Mouse (Mus musculus) thymus, adult 2 months (tissue): ENCODE data around the gene A630001G21Rik. TPM values are rescaled to one million over a fixed set of nuclear protein-coding genes. Genes with fewer than 3 reads are reported as not detected.

Experiments used
- DNase-seq: peaks from one replicate; pipeline ENCODE4 v3.0.0; 2021
- H3K27ac ChIP-seq: fragments of 200-500 bp; 2 replicates; pipeline ENCODE4 v1.5.1; 2012; ENCODE audit warnings: low read length, control low read depth; ENCODE audit not compliant: control insufficient read depth, insufficient read depth
- H3K27me3 ChIP-seq: fragments of 200-500 bp; 2 replicates; pipeline ENCODE4 v1.6.1; 2012; ENCODE audit warnings: mild to moderate bottlenecking, low read length, moderate library complexity, mixed read lengths; ENCODE audit not compliant: control insufficient read depth, insufficient read depth
- H3K36me3 ChIP-seq: fragments of 200-500 bp; 2 replicates; pipeline ENCODE4 v1.6.1; 2012; ENCODE audit warnings: mild to moderate bottlenecking, low read length, moderate library complexity; ENCODE audit not compliant: control insufficient read depth, insufficient read depth
- H3K4me1 ChIP-seq: fragments of 200-500 bp; replicated peaks from 2 replicates; pipeline ENCODE4 v1.6.1; 2012; ENCODE audit warnings: low read length; ENCODE audit not compliant: control insufficient read depth, insufficient read depth
- H3K4me3 ChIP-seq: fragments of 200-500 bp; 2 replicates; pipeline ENCODE4 v1.5.1; 2012; ENCODE audit warnings: mild to moderate bottlenecking, low read length, control low read depth, moderate library complexity; ENCODE audit not compliant: control insufficient read depth, insufficient read depth
- CTCF ChIP-seq: fragments of 200-500 bp; IDR thresholded peaks from 2 replicates; pipeline ENCODE4 v1.5.1; 2012; ENCODE audit warnings: mild to moderate bottlenecking, control low read depth, low read length, moderate library complexity, borderline replicate concordance; ENCODE audit not compliant: control insufficient read depth, poor library complexity, insufficient read depth; ENCODE audit errors: extremely low read depth
- POLR2A ChIP-seq: fragments of 200-500 bp; IDR thresholded peaks from 2 replicates; pipeline ENCODE4 v1.6.1; 2012; ENCODE audit warnings: mild to moderate bottlenecking, low read length, control low read depth, moderate library complexity; ENCODE audit not compliant: control insufficient read depth, poor library complexity, insufficient read depth; ENCODE audit errors: extremely low read depth
- WGBS: fragments of 180-500 bp; shearing (Covaris S2); methylation state at CpG from one replicate; pipeline ENCODE4 v1.1.7; 2018; 5-methylcytosine and 5-hydroxymethylcytosine counted together
- polyA plus RNA-seq: library from polyadenylated mRNA; depleted of rRNA; stranded (reverse); fragments of >200 nt; gene quantifications from 2 replicates; pipeline ENCODE4 v1.2.3, GENCODE M21; 2012

The A630001G21Rik gene
- polyA plus RNA-seq, 1 experiment = 19.5 TPM

- no peak overlapping the region for H3K4me3 ChIP-seq
- no peaks in the 10 kb centered on the region for H3K36me3 ChIP-seq
- DNase-seq = peak; percentile 61
- H3K4me1 ChIP-seq = peaks cover 23% of the 10 kb centered on the region
- 61% methylated on average over 4 of the region's 4 CpGs for WGBS
- H3K27ac ChIP-seq = peak overlapping the region; percentile 65; the same call in 1 of the 2 replicates
- H3K27me3 ChIP-seq = no peaks in the 10 kb centered on the region
- TF ChIP-seq CTCF = no peak
- no peak for TF ChIP-seq POLR2A
Measured at GRCm38 (mm10) chr1:85739000-85739399, 39.4 kb downstream of the A630001G21Rik start.

- peak overlapping the region; percentile 98 for H3K27ac ChIP-seq
Measured at GRCm38 (mm10) chr1:85736355-85737184, 41.9 kb downstream of the A630001G21Rik start.

DNA sequence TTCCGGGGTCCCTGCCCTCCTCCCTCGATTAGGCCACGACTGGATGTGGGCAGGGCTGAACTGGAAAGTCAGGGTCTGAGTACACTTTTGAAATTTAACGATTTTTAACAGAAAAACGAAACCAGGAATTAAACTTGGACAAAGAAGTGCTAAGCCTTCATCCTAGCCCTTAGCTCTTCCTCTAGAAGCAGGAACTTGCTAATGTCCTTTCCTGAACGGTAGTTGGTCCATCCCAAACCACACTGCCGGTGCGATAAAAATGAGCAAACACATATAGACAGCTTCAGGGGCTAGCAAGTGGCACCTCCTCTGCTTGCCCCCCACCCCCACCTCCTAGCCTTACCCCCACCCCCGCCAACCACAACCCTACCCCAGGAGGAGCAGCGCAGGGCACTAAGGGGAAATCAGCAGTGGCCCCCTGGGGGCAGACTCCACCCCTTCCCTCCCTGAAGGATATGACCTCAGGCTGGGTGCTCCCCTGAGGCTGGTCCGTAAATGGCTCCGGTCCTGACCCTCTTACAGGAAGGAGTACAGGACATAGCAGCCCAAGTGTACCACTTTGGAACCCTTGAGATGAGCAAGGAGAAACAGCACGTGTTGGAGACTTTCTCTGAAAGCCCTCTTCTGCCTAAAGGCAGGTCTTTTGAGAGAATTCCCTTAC lies 42.9 kb downstream of the A630001G21Rik start:
- H3K27me3 ChIP-seq = no peaks in the 10 kb centered on the region
- TF ChIP-seq CTCF (no peak), POLR2A (peak; percentile 48; the same call in 1 of the 2 replicates)
- H3K4me1 ChIP-seq = peaks cover 33% of the 10 kb centered on the region
- 0 out of 2 replicates have a peak, but pooled peaks cover 4% of the 10 kb centered on the region for H3K36me3 ChIP-seq
- peak; percentile 78 for DNase-seq
- H3K27ac ChIP-seq = peak overlapping the region; percentile 98
- peak overlapping the region; percentile 92 for H3K4me3 ChIP-seq
- 4% methylated on average over 13 of the region's 13 CpGs for WGBS

More at GRCm38 (mm10) chr1:85736355-85737184, 41.9 kb downstream of the A630001G21Rik start:
- Histone ChIP-seq H3K27me3 (no peaks in the 10 kb centered on the region), H3K4me3 (peak overlapping the region; percentile 92), H3K36me3 (0 out of 2 replicates have a peak, but pooled peaks cover 4% of the 10 kb centered on the region), H3K4me1 (peaks cover 31% of the 10 kb centered on the region)
- TF ChIP-seq POLR2A (no peak), CTCF (no peak)
- 34% methylated on average over 18 of the region's 18 CpGs for WGBS
- peak; percentile 91 for DNase-seq

- TF ChIP-seq CTCF (no peak), POLR2A (no peak)
Measured at GRCm38 (mm10) chr1:85734511-85734910, 43.9 kb downstream of the A630001G21Rik start.

DNA sequence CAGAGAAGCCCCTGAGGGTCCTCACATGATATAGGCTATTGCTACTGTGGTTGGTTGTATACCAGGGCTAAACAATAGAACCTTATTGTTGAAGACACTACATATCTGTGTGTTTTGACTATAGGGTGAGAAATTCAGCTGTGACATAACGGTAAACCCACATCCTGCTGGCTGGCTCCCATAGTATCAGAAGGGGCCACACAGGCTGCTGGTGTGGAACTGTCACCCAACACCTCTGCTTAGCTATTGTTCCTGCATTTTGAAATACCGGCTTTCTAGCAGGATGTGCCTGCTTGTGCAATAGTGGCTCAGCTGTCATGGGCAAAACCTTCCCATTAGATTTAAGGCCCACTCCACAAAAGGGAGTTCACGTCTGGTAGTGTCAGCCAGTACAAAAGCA lies 45.9 kb downstream of the A630001G21Rik start:
- Histone ChIP-seq H3K36me3 (0 out of 2 replicates have a peak, but pooled peaks cover 4% of the 10 kb centered on the region), H3K4me1 (peaks cover 34% of the 10 kb centered on the region), H3K27ac (peak overlapping the region; percentile 93), H3K4me3 (no peak overlapping the region), H3K27me3 (no peaks in the 10 kb centered on the region)
- peak; percentile 67 for DNase-seq
- 26% methylated on average over 3 of the region's 3 CpGs for WGBS
- no peak for TF ChIP-seq POLR2A
- TF ChIP-seq CTCF = no peak

More at GRCm38 (mm10) chr1:85734511-85734910, 43.9 kb downstream of the A630001G21Rik start:
- DNase-seq = no peak
- peaks cover 37% of the 10 kb centered on the region for H3K4me1 ChIP-seq
- H3K4me3 ChIP-seq = no peak overlapping the region
- peak overlapping the region; percentile 98 for H3K27ac ChIP-seq
- no peaks in the 10 kb centered on the region for H3K27me3 ChIP-seq
- WGBS = 4% methylated on average over 1 of the region's 1 CpGs
- 0 out of 2 replicates have a peak, but pooled peaks cover 4% of the 10 kb centered on the region for H3K36me3 ChIP-seq

DNA sequence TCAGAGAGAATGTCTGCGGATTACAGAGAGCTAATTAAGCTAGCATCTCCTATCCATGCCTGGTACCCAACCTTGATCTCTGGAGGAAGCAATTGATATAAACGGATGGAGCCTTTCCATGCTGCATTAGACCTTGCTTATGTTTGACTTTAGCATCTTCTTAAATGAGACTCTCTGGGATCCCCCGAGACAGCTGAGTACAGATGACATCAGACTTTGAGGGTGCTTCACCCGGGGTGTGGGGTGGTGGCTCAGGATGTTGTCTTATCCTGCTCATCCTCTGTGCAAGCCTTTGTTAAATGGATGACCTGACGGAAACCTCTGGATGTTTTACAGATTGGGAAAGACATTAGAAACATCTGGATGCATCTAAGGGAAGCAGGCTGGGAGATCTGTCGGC lies 48.0 kb downstream of the A630001G21Rik start:
- H3K36me3 ChIP-seq = peaks cover 4% of the 10 kb centered on the region; the same call in 1 of the 2 replicates
- H3K27ac ChIP-seq = 0 out of 2 replicates have a peak overlapping the region, but pooled peaks have one; percentile 14
- 72% methylated on average over 6 of the region's 6 CpGs for WGBS

More for the DNA sequence above, 48.0 kb downstream of the A630001G21Rik start:
- no peak for DNase-seq
- H3K4me3 ChIP-seq = no peak overlapping the region
- TF ChIP-seq POLR2A (no peak), CTCF (no peak)
- H3K27me3 ChIP-seq = no peaks in the 10 kb centered on the region
- H3K4me1 ChIP-seq = peaks cover 34% of the 10 kb centered on the region
